Mouse (Mus musculus) MEL (cell line): Measurements from ENCODE around the gene Csrnp1. TPM values are rescaled to one million over a fixed set of nuclear protein-coding genes. Genes with fewer than 3 reads are reported as not detected.

ENCODE experiments used
- DNase-seq: peaks from one replicate; pipeline ENCODE4 v3.0.0; 2011; ENCODE audit warnings: low read depth, low spot score
- H3K27ac ChIP-seq: 2 replicates; pipeline ENCODE4 v1.5.1; 2012; ENCODE audit warnings: low read depth, mild to moderate bottlenecking, control low read depth, low read length, moderate library complexity; ENCODE audit not compliant: control insufficient read depth
- H3K27me3 ChIP-seq, 2 experiments: fragments of 150-350 bp in 1 of 2; sonication (generic) in 1 of 2; 2 replicates each; pipeline ENCODE4 v1.6.1; 2012; ENCODE audit warnings: low read length in 2 of 2, mild to moderate bottlenecking in 2 of 2, improper control_type of control experiment in 1 of 2, moderate library complexity in 1 of 2; ENCODE audit not compliant: insufficient read depth in 2 of 2, control insufficient read depth in 1 of 2
- H3K36me3 ChIP-seq, 2 experiments: 2 replicates each; pipeline ENCODE4 v1.6.1; 2012 to 2014; ENCODE audit warnings: low read length in 2 of 2, improper control_type of control experiment in 1 of 2, inconsistent platforms in 1 of 2, mild to moderate bottlenecking in 1 of 2; ENCODE audit not compliant: insufficient read depth in 2 of 2, control insufficient read depth in 1 of 2
- H3K4me1 ChIP-seq, 2 experiments: fragments of 150-350 bp in 1 of 2; sonication (generic) in 1 of 2; 2 replicates each; pipeline ENCODE4 v1.6.1; 2012; ENCODE audit warnings: low read length in 2 of 2, improper control_type of control experiment in 1 of 2, mild to moderate bottlenecking in 1 of 2; ENCODE audit not compliant: insufficient read depth in 2 of 2, control insufficient read depth in 1 of 2
- H3K4me3 ChIP-seq, 2 experiments: fragments of 150-350 bp in 1 of 2; sonication (generic) in 1 of 2; 2 replicates each; pipeline ENCODE4 v1.5.1; 2012; ENCODE audit warnings: low read depth in 2 of 2, low read length in 2 of 2, mild to moderate bottlenecking in 2 of 2, moderate library complexity in 2 of 2, control low read depth in 1 of 2, improper control_type of control experiment in 1 of 2; ENCODE audit not compliant: control insufficient read depth in 1 of 2, insufficient read depth in 1 of 2
- H3K79me2 ChIP-seq: 2 replicates; pipeline ENCODE4 v1.6.1; 2012; ENCODE audit warnings: mild to moderate bottlenecking, low read length, moderate library complexity; ENCODE audit not compliant: control insufficient read depth, poor library complexity, insufficient read depth
- H3K9ac ChIP-seq: 2 replicates; pipeline ENCODE4 v1.6.1; 2012; ENCODE audit warnings: low read depth, mild to moderate bottlenecking, control low read depth, low read length, moderate library complexity; ENCODE audit not compliant: control insufficient read depth, poor library complexity, severe bottlenecking
- H3K9me3 ChIP-seq: fragments of 150-350 bp; sonication (generic); replicated peaks from 2 replicates; pipeline ENCODE4 v1.6.1; 2012; ENCODE audit warnings: mild to moderate bottlenecking, low read length, improper control_type of control experiment, moderate library complexity; ENCODE audit not compliant: insufficient read depth
- BHLHE40 ChIP-seq: IDR thresholded peaks from 2 replicates; pipeline ENCODE4 v1.6.1; 2012; ENCODE audit warnings: low read depth, mild to moderate bottlenecking, inconsistent platforms, low read length, improper control_type of control experiment, borderline replicate concordance
- CHD1 ChIP-seq: IDR thresholded peaks from 2 replicates; pipeline ENCODE4 v1.6.1; 2012; ENCODE audit warnings: low read depth, mild to moderate bottlenecking, inconsistent platforms, low read length, improper control_type of control experiment
- CHD2 ChIP-seq: IDR thresholded peaks from 2 replicates; pipeline ENCODE4 v1.6.1; 2011; ENCODE audit warnings: low read length, improper control_type of control experiment
- CTCF ChIP-seq, 3 experiments: IDR thresholded peaks in 2 of 3; conservative IDR thresholded peaks in 1 of 3; 2 replicates each; pipeline ENCODE4 v1.5.1; 2011 to 2012; ENCODE audit warnings: low read length in 3 of 3, low read depth in 2 of 3, mild to moderate bottlenecking in 2 of 3, improper control_type of control experiment in 1 of 3, inconsistent platforms in 1 of 3, mixed read lengths in 1 of 3, moderate library complexity in 1 of 3; ENCODE audit not compliant: control insufficient read depth in 1 of 3, insufficient read depth in 1 of 3, poor library complexity in 1 of 3, severe bottlenecking in 1 of 3
- E2F4 ChIP-seq: IDR thresholded peaks from 2 replicates; pipeline ENCODE4 v1.6.1; 2011; ENCODE audit warnings: low read depth, low read length, improper control_type of control experiment, borderline replicate concordance
- EP300 ChIP-seq, 2 experiments: IDR thresholded peaks; 2 replicates each; pipeline ENCODE4 v1.6.1; 2011; ENCODE audit warnings: improper control_type of control experiment in 2 of 2, low read length in 2 of 2, low read depth in 1 of 2, mild to moderate bottlenecking in 1 of 2
- HCFC1 ChIP-seq: IDR thresholded peaks from 2 replicates; pipeline ENCODE4 v1.6.1; 2012; ENCODE audit warnings: low read depth, mild to moderate bottlenecking, inconsistent platforms, low read length, improper control_type of control experiment, moderate library complexity
- JUND ChIP-seq: IDR thresholded peaks from 2 replicates; pipeline ENCODE4 v1.6.1; 2011; ENCODE audit warnings: low read depth, mild to moderate bottlenecking, improper control_type of control experiment, low read length
- KAT2A ChIP-seq: conservative IDR thresholded peaks from 2 replicates; pipeline ENCODE4 v1.6.1; 2012; ENCODE audit warnings: low read depth, low read length, improper control_type of control experiment, inconsistent platforms
- MAFK ChIP-seq: IDR thresholded peaks from 2 replicates; pipeline ENCODE4 v1.6.1; 2011; ENCODE audit warnings: low read depth, mild to moderate bottlenecking, low read length, improper control_type of control experiment, borderline replicate concordance
- MAZ ChIP-seq: IDR thresholded peaks from 2 replicates; pipeline ENCODE4 v1.6.1; 2012; ENCODE audit warnings: low read depth, mild to moderate bottlenecking, inconsistent platforms, low read length, improper control_type of control experiment
- MXI1 ChIP-seq: IDR thresholded peaks from 2 replicates; pipeline ENCODE4 v1.6.1; 2011; ENCODE audit warnings: mild to moderate bottlenecking, low read depth, low read length, improper control_type of control experiment
- MYC ChIP-seq: IDR thresholded peaks from 2 replicates; pipeline ENCODE4 v1.6.1; 2011; ENCODE audit warnings: low read depth, mild to moderate bottlenecking, low read length, improper control_type of control experiment, moderate library complexity
- NELFE ChIP-seq: IDR thresholded peaks from 2 replicates; pipeline ENCODE4 v1.6.1; 2011; ENCODE audit warnings: low read depth, low read length, improper control_type of control experiment
- NRF1 ChIP-seq: IDR thresholded peaks from 2 replicates; pipeline ENCODE4 v1.6.1; 2014; ENCODE audit warnings: low read depth, mild to moderate bottlenecking, inconsistent platforms, low read length, improper control_type of control experiment, moderate library complexity; ENCODE audit not compliant: poor library complexity, insufficient read depth, severe bottlenecking
- POLR2A ChIP-seq, 2 experiments: IDR thresholded peaks; 2 replicates each; pipeline ENCODE4 v1.6.1; 2011 to 2012; ENCODE audit warnings: low read length in 2 of 2, mild to moderate bottlenecking in 2 of 2, control low read depth in 1 of 2, improper control_type of control experiment in 1 of 2, low read depth in 1 of 2, moderate library complexity in 1 of 2; ENCODE audit not compliant: control insufficient read depth in 1 of 2, insufficient read depth in 1 of 2, poor library complexity in 1 of 2
- POLR2AphosphoS2 ChIP-seq: IDR thresholded peaks from 2 replicates; pipeline ENCODE4 v1.6.1; 2011; ENCODE audit warnings: low read length, improper control_type of control experiment
- POLR2AphosphoS5 ChIP-seq: IDR thresholded peaks from 2 replicates; pipeline ENCODE4 v1.6.1; 2012; ENCODE audit warnings: low read depth, borderline replicate concordance, mild to moderate bottlenecking, inconsistent platforms, low read length, moderate library complexity, mixed read lengths
- RAD21 ChIP-seq: IDR thresholded peaks from 2 replicates; pipeline ENCODE4 v1.6.1; 2011; ENCODE audit warnings: mild to moderate bottlenecking, low read depth, low read length, improper control_type of control experiment
- RCOR1 ChIP-seq: IDR thresholded peaks from 2 replicates; pipeline ENCODE4 v1.6.1; 2012; ENCODE audit warnings: low read depth, mild to moderate bottlenecking, inconsistent platforms, low read length, improper control_type of control experiment
- TAL1 ChIP-seq: IDR thresholded peaks from 2 replicates; pipeline ENCODE4 v1.6.1; 2012; ENCODE audit warnings: mild to moderate bottlenecking, inconsistent platforms, low read length, moderate library complexity, mixed read lengths
- TCF12 ChIP-seq: IDR thresholded peaks from 2 replicates; pipeline ENCODE4 v1.6.1; 2014; ENCODE audit warnings: low read depth, mild to moderate bottlenecking, inconsistent platforms, low read length, improper control_type of control experiment, moderate library complexity
- USF2 ChIP-seq, 2 experiments: IDR thresholded peaks; 2 replicates each; pipeline ENCODE4 v1.6.1; 2011 to 2012; ENCODE audit warnings: improper control_type of control experiment in 2 of 2, low read length in 2 of 2, borderline replicate concordance in 1 of 2, inconsistent platforms in 1 of 2, low read depth in 1 of 2, mild to moderate bottlenecking in 1 of 2; ENCODE audit not compliant: insufficient read depth in 1 of 2
- ZC3H11A ChIP-seq: IDR thresholded peaks from 2 replicates; pipeline ENCODE4 v1.6.1; 2012; ENCODE audit warnings: low read depth, mild to moderate bottlenecking, inconsistent platforms, low read length, improper control_type of control experiment
- ZMIZ1 ChIP-seq: IDR thresholded peaks from 2 replicates; pipeline ENCODE4 v1.6.1; 2012; ENCODE audit warnings: low read depth, mild to moderate bottlenecking, inconsistent platforms, low read length, improper control_type of control experiment, moderate library complexity
- polyA plus RNA-seq, 2 experiments: library from polyadenylated mRNA; stranded (reverse) in 1 of 2; unstranded in 1 of 2; fragments of >175 nt in 1 of 2; fragments of >200 nt in 1 of 2; gene quantifications; 2 replicates each; pipeline versions ENCODE4 v1.2.1 to v1.2.4; 2012; ENCODE audit warnings: low replicate concordance in 2 of 2, low read depth in 1 of 2; ENCODE audit not compliant: insufficient read length in 2 of 2, insufficient read depth in 1 of 2, missing spikeins in 1 of 2
- total RNA-seq: library from RNA; depleted of rRNA; stranded (reverse); fragments of 300-350 nt; gene quantifications from 2 replicates; pipeline ENCODE4 v1.2.3, GENCODE M21; 2012

The Csrnp1 gene
- total and polyA plus RNA-seq, 3 experiments: 3.7 to 8.1 TPM; not detected in 1

- no peak overlapping the region for H3K4me3 ChIP-seq
- no peak overlapping the region for H3K27ac ChIP-seq
- H3K9ac ChIP-seq: no peak overlapping the region
- H3K27me3 ChIP-seq: no peaks in the 10 kb centered on the region
- H3K4me1 ChIP-seq: peaks cover 8 to 14% of the 10 kb centered on the region in 2 experiments; a peak in 3 of 4 replicates
- DNase-seq: no peak
- H3K79me2 ChIP-seq: no peaks in the 10 kb centered on the region
- H3K9me3 ChIP-seq: no peaks in the 10 kb centered on the region
- H3K36me3 ChIP-seq: no peaks in the 10 kb centered on the region; a peak in 1 of 4 replicates
- TF ChIP-seq JUND (no peak), EP300 (IDR thresholded peaks at IDR 0.05; ENCODE audit: low read depth in 1 of 2, low read length in 2 of 2) (no peak), MXI1 (no peak), CTCF (IDR thresholded peaks at IDR 0.05 in 2 of 3, conservative IDR thresholded peaks at IDR 0.05 in 1 of 3; ENCODE audit: control insufficient read depth in 1 of 3, insufficient read depth in 1 of 3, low read depth in 2 of 3, low read length in 3 of 3, poor library complexity in 1 of 3, severe bottlenecking in 1 of 3) (no peak), TAL1 (no peak), USF2 (IDR thresholded peaks at IDR 0.05; ENCODE audit: borderline replicate concordance in 1 of 2, insufficient read depth in 1 of 2, low read depth in 1 of 2, low read length in 2 of 2) (no peak), E2F4 (no peak), CHD2 (no peak), MYC (no peak), ZMIZ1 (no peak), TCF12 (no peak), KAT2A (no peak), NRF1 (no peak), POLR2AphosphoS5 (no peak), BHLHE40 (no peak), MAZ (no peak), POLR2AphosphoS2 (no peak), CHD1 (no peak), RCOR1 (no peak)
- TF ChIP-seq, all 39 proteins: peak for 0
These were observed 18.1 kb downstream of the Csrnp1 start for GRCm38 (mm10) chr9:119966221-119966910.

- Histone ChIP-seq H3K4me1 (peaks cover 8 to 14% of the 10 kb centered on the region in 2 experiments; a peak in 3 of 4 replicates), H3K27me3 (no peaks in the 10 kb centered on the region), H3K27ac (no peak overlapping the region), H3K9ac (no peak overlapping the region), H3K36me3 (no peaks in the 10 kb centered on the region; a peak in 1 of 4 replicates), H3K4me3 (no peak overlapping the region), H3K9me3 (no peaks in the 10 kb centered on the region), H3K79me2 (no peaks in the 10 kb centered on the region)
- TF ChIP-seq POLR2A (IDR thresholded peaks at IDR 0.05; ENCODE audit: control insufficient read depth in 1 of 2, insufficient read depth in 1 of 2, low read depth in 1 of 2, low read length in 2 of 2, poor library complexity in 1 of 2) (no peak), NELFE (no peak), RAD21 (no peak), TAL1 (no peak), HCFC1 (no peak), ZC3H11A (no peak), MYC (no peak), CHD2 (no peak), RCOR1 (no peak), MAFK (no peak), MXI1 (no peak), BHLHE40 (no peak)
- DNase-seq: no peak
These were observed 19.3 kb downstream of the Csrnp1 start for GRCm38 (mm10) chr9:119965186-119965585.
